Mouse (Mus musculus): ENCODE data around the gene Defb18. TPM values are rescaled to one million over a fixed set of nuclear protein-coding genes. Genes with fewer than 3 reads are reported as not detected.
"Not testable (repeated sequence)": the region's sequence is repeated elsewhere in the genome, so short reads cannot be mapped to it uniquely, and the experiment has no call there.

Gene Defb18
- not detected in 2 replicates for polyA plus RNA-seq (2016; fragmentation: Nextera tagmentation; extraction: Ambion mirVana)

DNA sequence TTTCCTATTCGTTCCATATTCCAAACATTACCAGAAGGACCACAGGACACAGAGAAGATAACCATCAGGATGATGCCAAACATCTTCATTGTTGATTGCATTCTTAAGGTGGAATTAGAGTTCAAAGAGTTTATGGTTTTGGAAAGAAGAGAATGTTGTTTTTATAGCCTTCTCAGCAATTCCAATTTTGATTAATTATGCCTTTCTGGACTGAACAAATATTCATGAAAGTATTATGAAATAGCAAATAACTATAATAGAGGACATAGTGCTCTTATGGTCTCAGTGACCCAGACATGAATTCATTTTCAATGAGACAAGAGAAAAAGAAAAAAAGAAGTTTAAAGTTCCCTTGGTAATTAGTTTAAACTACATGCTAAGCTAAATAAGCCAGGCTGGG lies at the start of gene Defb18:
Gene Defb18, minus strand, starts transcription at position 101 of the 400 bp plus-strand sequence.
- Histone ChIP-seq H3K4me2 (no peak within 1 kb of the TSS), H3K4me3 (no peak within 1 kb of the TSS), H3K9ac (no peak within 1 kb of the TSS), H3K27ac (ENCODE audit: poor library complexity, severe bottlenecking) (no peak within 1 kb of the TSS), H3K9me3 (replicated peaks) (no peaks in the 10 kb centered on the region), H3K27me3 (replicated peaks) (no peaks in the 10 kb centered on the region), H3K4me1 (replicated peaks) (no peaks in the 10 kb centered on the region), H3K36me3 (no peaks in the 10 kb centered on the region)
- WGBS: 57% methylated on average over 1 of the region's 1 CpGs
- ATAC-seq (ENCODE audit: insufficient number of reproducible peaks, low FRiP score): no peak

DNA sequence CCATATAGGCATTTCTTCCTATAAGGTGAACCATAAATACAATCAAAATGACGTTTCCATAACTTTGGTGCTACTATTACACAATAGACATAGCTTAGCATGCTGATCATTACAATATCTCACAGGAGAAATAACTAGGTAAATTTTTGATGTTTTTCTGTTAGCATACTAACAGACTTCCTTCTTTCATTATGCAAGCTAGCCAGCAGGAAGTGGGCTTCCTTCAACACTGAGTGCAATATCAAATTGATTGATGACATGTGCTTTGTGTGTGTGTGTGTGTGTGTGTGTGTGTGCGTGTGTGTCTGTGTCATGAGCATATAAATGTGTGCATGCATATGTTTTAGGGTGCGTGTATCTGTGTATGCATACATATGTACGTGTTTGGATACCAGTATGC lies 33.9 kb upstream of the Defb18 start:
- no peaks in the 10 kb centered on the region for H3K36me3 ChIP-seq
- no peak for ATAC-seq (ENCODE audit: insufficient number of reproducible peaks, low FRiP score)
- no peak overlapping the region for H3K27ac ChIP-seq (ENCODE audit: poor library complexity, severe bottlenecking)
- no peaks in the 10 kb centered on the region for H3K4me1 ChIP-seq (replicated peaks)
- H3K4me3 ChIP-seq: no peak overlapping the region
- whole genome bisulfite sequencing: 74% methylated on average over 4 of the region's 4 CpGs
- no peaks in the 10 kb centered on the region for H3K27me3 ChIP-seq (replicated peaks)
- no peak overlapping the region for H3K4me2 ChIP-seq
- H3K9ac ChIP-seq: no peak overlapping the region
- H3K9me3 ChIP-seq (replicated peaks): no peaks in the 10 kb centered on the region

DNA sequence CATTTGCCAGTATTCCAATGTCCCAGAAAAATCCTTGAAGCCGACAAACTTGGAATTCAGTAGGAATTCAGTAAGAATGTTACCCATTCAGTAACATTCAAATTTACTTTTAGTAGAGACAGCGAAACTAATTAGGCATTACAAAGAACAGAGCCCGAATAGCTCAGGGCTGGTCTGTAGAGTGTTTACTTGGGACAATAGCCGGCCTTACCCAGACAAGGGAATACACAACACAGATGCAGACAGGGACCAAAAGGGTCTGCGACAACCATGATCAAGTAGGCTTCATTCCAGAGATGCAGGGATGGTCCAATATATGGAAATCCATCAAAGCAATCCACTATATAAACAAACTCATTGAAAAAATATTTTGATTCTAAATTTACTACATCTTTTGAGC lies 31.6 kb upstream of the Defb18 start:
- Histone ChIP-seq H3K4me1 (replicated peaks) (no peaks in the 10 kb centered on the region), H3K4me3 (no peak overlapping the region), H3K9me3 (replicated peaks) (no peaks in the 10 kb centered on the region), H3K27ac (ENCODE audit: poor library complexity, severe bottlenecking) (no peak overlapping the region), H3K36me3 (no peaks in the 10 kb centered on the region), H3K9ac (no peak overlapping the region), H3K27me3 (replicated peaks) (no peaks in the 10 kb centered on the region), H3K4me2 (no peak overlapping the region)
- WGBS: 76% methylated on average over 5 of the region's 5 CpGs
- no peak for ATAC-seq (ENCODE audit: insufficient number of reproducible peaks, low FRiP score)

DNA sequence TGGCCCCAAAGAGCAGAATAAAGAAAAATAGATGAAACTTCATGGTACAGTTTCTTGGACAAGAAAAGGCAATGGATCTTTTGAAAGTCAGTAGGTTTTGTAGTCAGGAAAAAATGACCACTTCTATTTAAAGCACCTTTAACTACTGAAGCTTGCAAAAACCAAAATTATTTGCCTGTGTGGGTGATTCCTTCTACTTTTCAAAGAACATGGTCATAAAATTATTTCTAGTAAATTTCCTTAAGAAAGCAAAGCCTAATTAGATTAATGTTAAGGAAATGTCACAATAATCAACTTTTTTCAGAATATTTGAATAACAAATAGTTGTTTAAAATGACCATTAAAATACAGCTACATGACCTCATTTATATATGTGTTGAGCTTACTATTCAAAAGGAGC lies 27.8 kb upstream of the Defb18 start, which contains the start of gene Defb41:
Gene Defb41, minus strand, starts transcription at position 101 of the 400 bp plus-strand sequence.
- Histone ChIP-seq H3K36me3 (no peaks in the 10 kb centered on the region), H3K27me3 (replicated peaks) (no peaks in the 10 kb centered on the region), H3K9me3 (replicated peaks) (no peaks in the 10 kb centered on the region), H3K9ac (no peak within 1 kb of the TSS), H3K4me3 (no peak within 1 kb of the TSS), H3K27ac (ENCODE audit: poor library complexity, severe bottlenecking) (no peak within 1 kb of the TSS), H3K4me2 (no peak within 1 kb of the TSS), H3K4me1 (replicated peaks) (no peaks in the 10 kb centered on the region)
- no peak for ATAC-seq (ENCODE audit: insufficient number of reproducible peaks, low FRiP score)

DNA sequence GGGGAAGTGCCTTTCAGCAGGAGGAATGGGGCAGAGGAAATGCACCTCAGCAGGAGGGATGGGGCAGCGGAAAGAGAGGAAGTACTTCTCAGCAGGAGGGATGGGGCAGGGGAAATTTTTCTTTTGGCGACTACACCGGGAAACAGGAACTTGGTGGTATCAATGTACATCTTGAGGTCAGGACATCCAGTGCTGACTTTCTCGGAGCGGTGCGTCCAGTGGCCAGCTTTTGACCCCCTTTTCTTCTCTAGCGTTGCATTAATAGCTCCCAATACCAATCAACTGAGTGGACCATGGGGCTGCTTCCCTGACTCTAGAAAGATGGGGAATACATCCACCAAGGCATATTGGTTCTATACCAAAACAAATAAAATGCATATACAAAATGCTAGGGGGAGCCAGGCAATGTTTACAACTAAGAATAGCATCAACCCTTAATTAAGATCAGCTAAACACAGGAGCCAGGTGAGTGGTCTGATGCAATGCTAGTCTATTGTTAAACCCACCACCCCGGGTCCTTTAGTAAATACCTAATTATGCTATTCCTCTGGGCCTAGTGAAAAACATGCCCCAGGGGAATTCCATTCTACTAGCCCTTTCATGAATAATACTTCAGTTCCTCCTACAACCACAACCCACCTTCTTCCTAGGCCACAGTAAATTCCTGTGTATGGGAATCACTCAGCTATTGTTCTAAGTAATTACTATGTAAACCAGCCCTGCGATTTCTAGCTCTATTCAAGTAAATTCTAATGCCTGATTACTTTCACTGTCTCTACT lies 8.7 kb upstream of the Defb18 start:
- not testable (repeated sequence) for H3K4me1 ChIP-seq (replicated peaks); ATAC-seq (ENCODE audit: insufficient number of reproducible peaks, low FRiP score); H3K27me3 ChIP-seq (replicated peaks); H3K4me2 ChIP-seq; H3K9ac ChIP-seq; H3K9me3 ChIP-seq (replicated peaks); H3K4me3 ChIP-seq; H3K27ac ChIP-seq (ENCODE audit: poor library complexity, severe bottlenecking); H3K36me3 ChIP-seq
- WGBS: 81% methylated on average over 9 of the region's 9 CpGs

DNA sequence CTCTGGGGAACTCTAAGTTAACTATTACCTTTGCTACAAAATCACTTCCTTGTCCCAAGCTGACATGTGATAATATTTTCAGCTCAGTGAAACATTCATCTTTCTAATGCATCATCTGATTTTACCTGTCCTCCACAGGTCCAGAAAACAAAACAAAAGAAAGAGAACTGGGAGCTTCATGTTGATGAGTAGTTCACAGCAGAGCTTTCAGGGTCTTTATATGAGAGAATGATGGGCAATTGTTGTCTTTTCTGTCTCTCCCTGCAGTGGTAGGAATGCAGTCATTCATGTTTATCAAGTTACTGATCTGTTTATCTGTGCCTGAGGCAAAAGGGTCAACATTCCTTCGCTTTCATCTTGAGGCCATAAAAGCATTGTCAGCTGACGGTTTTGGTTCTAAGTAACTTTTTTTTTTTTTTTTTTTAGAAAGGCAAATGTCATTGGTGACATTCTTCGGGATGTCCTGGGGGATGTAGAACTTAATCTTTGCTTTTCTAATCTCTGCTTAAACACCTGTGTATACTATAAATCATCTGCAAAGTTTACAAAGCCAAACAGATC lies 13.8 kb downstream of the Defb18 start:
- no peaks in the 10 kb centered on the region for H3K4me1 ChIP-seq (replicated peaks)
- no peak overlapping the region for H3K27ac ChIP-seq (ENCODE audit: poor library complexity, severe bottlenecking)
- H3K4me3 ChIP-seq: no peak overlapping the region
- no peak overlapping the region for H3K9ac ChIP-seq
- H3K9me3 ChIP-seq (replicated peaks): no peaks in the 10 kb centered on the region
- no peak overlapping the region for H3K4me2 ChIP-seq
- no peaks in the 10 kb centered on the region for H3K27me3 ChIP-seq (replicated peaks)
- no peak for ATAC-seq (ENCODE audit: insufficient number of reproducible peaks, low FRiP score)
- 10% methylated on average over 3 of the region's 3 CpGs for WGBS
- H3K36me3 ChIP-seq: no peaks in the 10 kb centered on the region

DNA sequence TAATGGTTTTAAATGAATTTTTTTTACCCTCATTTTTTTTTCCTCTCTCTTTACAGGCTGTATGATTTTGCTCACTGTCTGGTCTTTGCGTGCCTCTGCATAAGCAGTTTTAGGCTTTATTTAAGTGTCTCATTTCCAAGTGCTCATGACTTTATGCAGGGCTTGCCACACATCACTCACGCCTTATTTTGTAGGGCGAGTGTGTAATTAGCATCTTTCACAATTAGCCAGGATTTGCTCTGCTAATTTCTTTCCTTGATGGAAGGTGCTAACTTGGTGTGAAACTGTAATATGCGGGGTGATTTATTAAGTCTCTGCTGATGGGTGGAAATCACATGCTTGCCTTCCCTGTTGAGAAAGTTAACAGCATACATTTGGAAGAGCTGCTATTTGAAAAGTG lies 45.5 kb downstream of the Defb18 start:
- Histone ChIP-seq H3K4me3 (no peak overlapping the region), H3K4me1 (replicated peaks) (no peaks in the 10 kb centered on the region), H3K27ac (ENCODE audit: poor library complexity, severe bottlenecking) (no peak overlapping the region), H3K36me3 (no peaks in the 10 kb centered on the region), H3K9me3 (replicated peaks) (no peaks in the 10 kb centered on the region; the same call in 1 of the 2 replicates), H3K9ac (no peak overlapping the region), H3K27me3 (replicated peaks) (no peaks in the 10 kb centered on the region), H3K4me2 (no peak overlapping the region)
- WGBS: 42% methylated on average over 4 of the region's 4 CpGs
- ATAC-seq (ENCODE audit: insufficient number of reproducible peaks, low FRiP score): no peak

DNA sequence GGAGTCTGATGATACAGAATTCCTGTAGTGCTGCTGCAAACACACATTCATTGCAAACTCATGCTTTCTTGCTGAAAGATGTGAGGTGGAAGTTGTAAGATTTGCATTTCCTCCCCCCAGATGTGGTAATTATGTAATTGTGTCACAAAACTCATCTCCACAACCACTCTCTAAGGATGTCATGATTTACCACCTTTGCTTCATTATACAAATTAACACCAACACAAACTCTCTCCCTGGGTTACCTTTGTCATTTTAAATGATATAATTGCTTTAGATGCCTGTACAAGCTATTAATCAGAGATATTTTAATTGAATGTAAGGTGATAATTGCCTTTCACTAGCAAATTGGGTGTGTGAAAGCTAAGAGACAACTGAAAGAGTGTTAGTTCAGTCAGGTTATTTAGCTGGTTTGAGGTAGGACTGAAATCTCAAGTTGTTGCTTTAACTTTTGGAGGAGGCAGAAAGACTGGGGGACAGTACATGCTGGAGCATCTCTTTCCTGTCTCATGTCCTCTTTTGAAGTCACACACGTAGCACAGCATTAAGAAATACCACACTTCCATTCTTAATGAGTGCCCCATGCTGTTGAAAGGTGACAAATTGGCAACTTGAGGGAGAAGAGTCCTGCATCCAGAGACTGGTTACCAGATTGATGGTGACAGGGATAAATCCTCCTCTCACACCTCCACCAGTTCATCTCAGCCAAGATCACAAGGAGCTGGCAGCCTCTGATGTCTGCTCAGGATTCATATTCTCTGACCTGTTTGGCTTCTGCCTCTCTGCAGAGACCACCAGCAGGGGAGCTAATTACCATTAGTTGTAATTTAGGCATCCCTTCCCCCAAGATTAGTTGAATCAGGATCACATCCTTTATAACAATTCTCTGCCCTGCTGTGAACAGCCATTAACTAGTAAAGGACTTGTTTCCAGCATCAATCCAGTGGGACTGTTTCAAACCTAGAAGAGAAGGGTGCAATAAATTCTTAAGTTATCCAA lies 46.2 kb downstream of the Defb18 start:
- ATAC-seq (ENCODE audit: insufficient number of reproducible peaks, low FRiP score): no peak
- H3K4me1 ChIP-seq (replicated peaks): no peaks in the 10 kb centered on the region

More for the DNA sequence above, 46.2 kb downstream of the Defb18 start:
- H3K4me2 ChIP-seq: no peak overlapping the region
- no peaks in the 10 kb centered on the region for H3K36me3 ChIP-seq
- 20% methylated on average over 1 of the region's 1 CpGs for WGBS
- no peaks in the 10 kb centered on the region; the same call in 1 of the 2 replicates for H3K9me3 ChIP-seq (replicated peaks)
- H3K27me3 ChIP-seq (replicated peaks): no peaks in the 10 kb centered on the region
- H3K27ac ChIP-seq (ENCODE audit: poor library complexity, severe bottlenecking): no peak overlapping the region
- H3K4me3 ChIP-seq: no peak overlapping the region
- H3K9ac ChIP-seq: no peak overlapping the region

Other genes starting within 250 kb of the Defb18 start
- not detected in 2 replicates for gene Crisp4, start 91.5 kb downstream of the Defb18 start, polyA plus RNA-seq (2016; fragmentation: Nextera tagmentation; extraction: Ambion mirVana)
- not detected in 2 replicates for gene Defb41, start 27.7 kb upstream of the Defb18 start, polyA plus RNA-seq (2016; fragmentation: Nextera tagmentation; extraction: Ambion mirVana)

Measured in heart, embryonic 12.5 days (tissue).